Mouse (Mus musculus): ENCODE measurements around the gene Hist1h4c. TPM values are rescaled to one million over a fixed set of nuclear protein-coding genes. Genes with fewer than 3 reads are reported as not detected.
"Not testable (repeated sequence)": the region's sequence is repeated elsewhere in the genome, so short reads cannot be mapped to it uniquely, and the experiment has no call there.

Gene Hist1h4c
- total and polyA plus RNA-seq, 3 experiments, result 4.1 to 2,008 TPM; not detected in 1

DNA sequence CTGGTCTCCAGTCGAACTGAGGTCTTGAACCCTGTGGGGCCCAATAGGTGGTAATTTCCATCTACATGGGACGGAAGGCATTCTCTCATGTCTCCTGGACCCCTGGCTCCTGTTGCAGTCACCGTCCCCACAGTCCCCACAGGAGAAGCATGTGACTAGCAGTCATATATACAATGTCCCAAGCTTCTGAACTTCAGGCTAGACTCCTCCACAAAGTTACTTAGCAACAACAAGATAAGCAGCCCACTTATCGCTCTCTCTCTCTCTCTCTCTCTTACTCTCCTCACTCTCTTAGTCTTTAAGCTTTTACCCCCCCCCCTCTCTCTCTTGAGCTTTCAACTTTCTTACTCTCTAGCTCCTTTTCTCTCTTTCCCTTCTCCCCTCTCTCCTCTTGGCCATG lies 26.0 kb upstream of the Hist1h4c start (continued):
- TF ChIP-seq RAD21 (IDR thresholded peaks at IDR 0.05; ENCODE audit: low read depth, low read length) (no peak), ZNF384 (IDR thresholded peaks at IDR 0.05; ENCODE audit: low read depth, low read length) (no peak), BHLHE40 (IDR thresholded peaks at IDR 0.05; ENCODE audit: borderline replicate concordance, low read depth, low read length) (no peak), CHD1 (IDR thresholded peaks at IDR 0.05; ENCODE audit: low read depth, low read length) (no peak), USF1 (IDR thresholded peaks at IDR 0.05; ENCODE audit: low read depth, low read length) (peak; percentile 63), GATA1 (IDR thresholded peaks at IDR 0.05; ENCODE audit: low read depth, low read length) (peak; percentile 97), TCF12 (IDR thresholded peaks at IDR 0.05; ENCODE audit: low read depth, low read length) (0 out of 2 replicates have a peak, but pooled peaks have one; percentile 31), ELF1 (IDR thresholded peaks at IDR 0.05; ENCODE audit: low read depth, low read length) (no peak)

DNA sequence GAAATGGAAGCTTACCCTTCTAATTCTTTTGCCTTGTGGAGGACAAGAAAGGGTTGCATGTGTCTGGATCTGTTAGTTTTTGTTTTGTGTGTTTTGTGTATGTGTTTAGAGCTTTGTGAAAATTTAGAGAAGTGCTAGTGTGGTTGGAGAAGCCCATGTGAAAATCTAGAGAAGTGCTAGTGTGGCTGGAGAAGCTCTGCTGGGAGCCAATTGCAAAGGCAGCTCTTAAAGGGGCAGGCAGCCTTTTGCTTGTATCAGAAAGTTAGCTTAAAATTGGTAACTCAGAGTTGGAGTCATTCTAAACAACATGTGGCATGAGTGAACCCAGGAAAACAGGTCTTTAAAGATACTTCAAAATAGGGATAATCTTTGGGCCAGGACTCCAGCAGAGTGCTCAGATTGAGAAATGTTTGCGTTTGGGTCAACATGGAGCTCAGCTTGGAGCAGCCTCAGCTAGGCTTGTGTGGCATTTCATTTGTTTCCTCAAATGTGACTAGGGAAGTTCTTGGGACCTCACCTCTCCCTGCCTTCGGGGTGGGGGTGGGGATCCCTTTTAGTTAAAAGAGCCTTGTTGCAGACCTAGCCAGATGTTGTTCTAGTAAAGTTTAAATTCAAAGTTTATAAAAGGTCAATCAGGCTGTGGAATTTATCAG lies 19.5 kb upstream of the Hist1h4c start:
- DNase-seq (ENCODE audit: low read depth, low spot score), result peak; percentile 52
- H3K4me3 ChIP-seq (ENCODE audit: control insufficient read depth in 1 of 2, insufficient read depth in 1 of 2, low read depth in 2 of 2, low read length in 2 of 2); H3K27ac ChIP-seq (ENCODE audit: control insufficient read depth, low read depth, low read length); H3K9me3 ChIP-seq (replicated peaks; ENCODE audit: insufficient read depth, low read length); H3K27me3 ChIP-seq (ENCODE audit: control insufficient read depth in 1 of 2, insufficient read depth in 2 of 2, low read length in 2 of 2); H3K79me2 ChIP-seq (ENCODE audit: control insufficient read depth, insufficient read depth, low read length, poor library complexity); H3K9ac ChIP-seq (ENCODE audit: control insufficient read depth, low read depth, low read length, poor library complexity, severe bottlenecking): not testable (repeated sequence)
- 0 out of 2 replicates have a peak, but pooled peaks have one; percentile 11 for TF ChIP-seq TBP (IDR thresholded peaks at IDR 0.05; ENCODE audit: low read depth, low read length)
- Histone ChIP-seq H3K36me3 (ENCODE audit: control insufficient read depth in 1 of 2, insufficient read depth in 2 of 2, low read length in 2 of 2) (peaks cover 0 to 22% of the 10 kb centered on the region in 2 experiments; a peak in 2 of 4 replicates), H3K4me1 (ENCODE audit: control insufficient read depth in 1 of 2, insufficient read depth in 2 of 2, low read length in 2 of 2) (peaks cover 10 to 18% of the 10 kb centered on the region in 2 experiments)

DNA sequence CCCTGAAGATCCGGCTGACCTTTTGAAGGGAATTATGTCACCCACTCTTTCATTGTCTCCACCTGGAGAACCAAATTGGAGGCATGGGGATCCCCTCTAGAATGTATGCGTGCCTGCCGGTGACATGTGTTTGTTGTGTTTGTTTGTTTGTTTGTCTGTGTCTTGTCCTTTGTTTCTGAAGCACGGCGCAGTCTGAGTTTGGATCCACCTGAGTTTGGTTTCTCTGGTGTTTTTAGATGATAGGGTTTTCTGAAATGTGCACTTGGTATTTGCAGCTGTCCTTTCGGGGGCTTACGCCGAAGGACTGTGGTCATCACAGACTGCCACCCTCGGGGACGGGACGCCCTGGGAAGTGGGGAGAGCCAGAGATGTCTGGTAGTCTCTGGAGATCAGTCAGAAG lies 18.9 kb upstream of the Hist1h4c start:
- Histone ChIP-seq H3K79me2 (ENCODE audit: control insufficient read depth, insufficient read depth, low read length, poor library complexity) (no peaks in the 10 kb centered on the region), H3K9ac (ENCODE audit: control insufficient read depth, low read depth, low read length, poor library complexity, severe bottlenecking) (no peak overlapping the region), H3K36me3 (ENCODE audit: control insufficient read depth in 1 of 2, insufficient read depth in 2 of 2, low read length in 2 of 2) (peaks cover 0 to 26% of the 10 kb centered on the region in 2 experiments; a peak in 2 of 4 replicates), H3K9me3 (replicated peaks; ENCODE audit: insufficient read depth, low read length) (no peaks in the 10 kb centered on the region), H3K27ac (ENCODE audit: control insufficient read depth, low read depth, low read length) (no peak overlapping the region), H3K4me3 (ENCODE audit: control insufficient read depth in 1 of 2, insufficient read depth in 1 of 2, low read depth in 2 of 2, low read length in 2 of 2) (no peak overlapping the region), H3K4me1 (ENCODE audit: control insufficient read depth in 1 of 2, insufficient read depth in 2 of 2, low read length in 2 of 2) (peaks cover 10 to 21% of the 10 kb centered on the region in 2 experiments), H3K27me3 (ENCODE audit: control insufficient read depth in 1 of 2, insufficient read depth in 2 of 2, low read length in 2 of 2) (no peaks in the 10 kb centered on the region)
- TF ChIP-seq BHLHE40 (IDR thresholded peaks at IDR 0.05; ENCODE audit: borderline replicate concordance, low read depth, low read length), result no peak
- no peak for TF ChIP-seq CHD2 (IDR thresholded peaks at IDR 0.05; ENCODE audit: low read length)
- TF ChIP-seq NRF1 (IDR thresholded peaks at IDR 0.05; ENCODE audit: insufficient read depth, low read depth, low read length, poor library complexity, severe bottlenecking), result no peak
- TF ChIP-seq RCOR1 (IDR thresholded peaks at IDR 0.05; ENCODE audit: low read depth, low read length), result no peak
- TF ChIP-seq UBTF (IDR thresholded peaks at IDR 0.05; ENCODE audit: borderline replicate concordance, insufficient read depth, low read depth, low read length), result no peak
- no peak for TF ChIP-seq SIN3A (IDR thresholded peaks at IDR 0.05; ENCODE audit: low read length)
- TF ChIP-seq CHD1 (IDR thresholded peaks at IDR 0.05; ENCODE audit: low read depth, low read length), result no peak
- no peak for TF ChIP-seq ZKSCAN1 (IDR thresholded peaks at IDR 0.05; ENCODE audit: low read depth, low read length)
- no peak for DNase-seq (ENCODE audit: low read depth, low spot score)

Measured in MEL (cell line).